Mouse (Mus musculus) spleen, adult 2 months (tissue): ENCODE measurements at regions not wholly inside any gene's neighbourhood (a gene's known extent, or its start where the extent isn't known, plus 50 kb on each side); places are given as distances from the start of the nearest gene placed in this dataset.

Source experiments
- DNase-seq, 2 experiments: peaks; one replicate each; pipeline versions ENCODE4 v3.0.0 to v3.0.0-alpha.2; 2012 to 2021; ENCODE audit warnings: low spot score in 2 of 2, low read depth in 1 of 2
- H3K27ac ChIP-seq: fragments of 200-500 bp; 2 replicates; pipeline ENCODE4 v1.5.1; 2012; ENCODE audit warnings: low read length, inconsistent platforms; ENCODE audit not compliant: insufficient read depth
- H3K27me3 ChIP-seq: fragments of 200-500 bp; 2 replicates; pipeline ENCODE4 v1.6.1; 2012; ENCODE audit warnings: mild to moderate bottlenecking, moderate library complexity, low read length, inconsistent platforms; ENCODE audit not compliant: control insufficient read depth, insufficient read depth
- H3K36me3 ChIP-seq: fragments of 200-500 bp; 2 replicates; pipeline ENCODE4 v1.6.1; 2012; ENCODE audit warnings: mild to moderate bottlenecking, low read length, inconsistent platforms; ENCODE audit not compliant: control insufficient read depth, insufficient read depth
- H3K4me1 ChIP-seq: fragments of 200-500 bp; 2 replicates; pipeline ENCODE4 v1.6.1; 2011; ENCODE audit warnings: inconsistent platforms; ENCODE audit not compliant: control insufficient read depth, insufficient read depth, insufficient read length
- H3K4me3 ChIP-seq: fragments of 200-500 bp; 2 replicates; pipeline ENCODE4 v1.5.1; 2011; ENCODE audit warnings: mild to moderate bottlenecking, inconsistent platforms; ENCODE audit not compliant: insufficient read depth, insufficient read length; ENCODE audit errors: extremely low read depth
- CTCF ChIP-seq: fragments of 200-500 bp; IDR thresholded peaks from 2 replicates; pipeline ENCODE4 v1.5.1; 2011; ENCODE audit warnings: mild to moderate bottlenecking, inconsistent platforms; ENCODE audit not compliant: insufficient read depth, insufficient read length, insufficient replicate concordance; ENCODE audit errors: extremely low read depth
- POLR2A ChIP-seq: fragments of 200-500 bp; IDR thresholded peaks from 2 replicates; pipeline ENCODE4 v1.6.1; 2011; ENCODE audit warnings: low read depth, low read length, inconsistent platforms
- WGBS: fragments of 180-500 bp; shearing (Covaris S2); methylation state at CpG from one replicate; pipeline ENCODE4 v1.1.7; 2018; 5-methylcytosine and 5-hydroxymethylcytosine counted together

DNA sequence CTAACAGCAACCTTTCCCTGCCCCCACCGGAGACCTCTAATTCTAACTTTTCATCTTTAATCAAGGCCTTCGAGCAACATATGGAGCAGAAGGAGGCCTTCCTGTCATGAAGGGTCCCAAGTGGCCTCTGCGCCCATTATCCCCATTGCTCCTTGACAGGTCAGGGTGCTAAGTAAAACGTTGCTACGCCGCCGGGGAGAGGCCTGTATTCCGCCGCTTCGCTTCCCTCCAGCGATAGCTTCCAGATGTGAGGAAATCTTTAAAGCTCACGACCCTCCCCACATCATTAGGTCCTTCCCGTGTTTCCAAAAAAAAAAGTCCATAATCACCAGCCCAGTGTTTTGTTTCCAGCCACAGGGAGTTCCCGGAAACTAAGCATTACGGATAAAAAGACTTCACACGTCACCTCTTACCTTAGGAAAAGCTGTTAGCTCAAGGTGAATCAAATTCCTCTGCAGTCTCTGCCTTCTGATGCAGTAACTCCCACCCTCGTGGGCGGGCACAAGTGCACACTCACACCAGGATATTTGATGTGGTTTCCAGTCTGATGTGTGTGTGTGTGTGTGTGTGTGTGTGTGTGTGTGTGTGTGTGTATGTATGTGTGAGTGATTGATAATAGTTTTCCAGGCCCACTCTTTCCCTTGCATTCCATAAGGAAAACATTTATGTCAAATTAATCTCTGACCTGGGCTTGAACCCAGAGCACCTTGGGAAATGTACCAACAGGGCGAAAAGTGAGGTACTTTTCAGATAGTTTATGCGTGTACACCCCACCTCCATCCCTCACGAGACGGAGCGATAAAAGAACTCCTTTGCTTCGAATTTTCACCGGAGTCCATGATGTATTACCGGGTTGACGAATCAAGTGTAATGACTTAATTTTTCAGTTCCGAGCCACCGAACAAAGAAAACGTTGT is 107.5 kb downstream of the Gm45692 start:
- H3K27me3 ChIP-seq: no peaks in the 10 kb centered on the region
- DNase-seq: no peak
- 77% methylated on average over 30 of the region's 30 CpGs for WGBS
- no peaks in the 10 kb centered on the region for H3K36me3 ChIP-seq
- TF ChIP-seq CTCF (no peak), POLR2A (no peak)
- H3K4me1 ChIP-seq: no peaks in the 10 kb centered on the region
- no peak overlapping the region for H3K4me3 ChIP-seq
- no peak overlapping the region for H3K27ac ChIP-seq

DNA sequence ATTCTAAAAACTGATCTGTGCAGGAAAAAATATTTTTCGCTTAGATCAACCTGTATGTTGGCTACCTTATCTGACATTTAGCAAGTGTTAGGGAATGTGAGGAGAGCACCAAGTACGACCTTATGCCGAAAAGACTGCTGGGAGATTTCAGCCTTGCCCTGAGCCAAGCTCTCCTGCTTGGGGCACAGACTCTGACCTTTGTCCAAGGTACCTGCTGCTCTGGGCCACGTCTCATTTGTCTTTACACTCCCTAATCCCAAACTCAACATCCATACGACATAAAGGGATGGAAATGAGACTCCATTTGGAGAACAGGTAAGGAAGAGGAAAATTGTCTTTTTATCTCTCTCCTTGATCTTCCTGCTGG is 108.2 kb downstream of the Gm45692 start:
- Histone ChIP-seq H3K4me1 (no peaks in the 10 kb centered on the region), H3K27me3 (no peaks in the 10 kb centered on the region)
- WGBS: 78% methylated on average over 5 of the region's 5 CpGs

DNA sequence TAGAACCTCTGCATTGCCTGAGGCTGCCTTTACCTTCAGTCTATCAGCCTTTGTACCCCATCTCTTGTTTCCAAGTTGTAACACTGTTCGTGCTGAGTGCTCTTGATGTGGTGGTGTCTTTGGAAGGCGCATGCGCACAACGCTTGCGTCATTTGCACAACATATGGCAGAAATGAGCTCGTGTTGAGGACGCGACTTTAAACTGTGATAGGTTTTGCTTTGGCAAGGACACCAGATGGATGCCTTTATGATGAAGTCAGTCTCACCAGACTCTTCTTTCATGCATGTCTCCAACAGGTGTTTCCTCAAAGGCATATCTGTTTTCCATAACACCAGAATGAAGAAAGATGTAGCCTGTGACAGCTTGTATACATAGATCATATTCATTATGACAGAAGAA is 110.2 kb downstream of the Gm45692 start:
- H3K27me3 ChIP-seq: no peaks in the 10 kb centered on the region
- no peak overlapping the region for H3K27ac ChIP-seq
- WGBS: 93% methylated on average over 8 of the region's 8 CpGs
- TF ChIP-seq POLR2A (no peak), CTCF (no peak)
- no peaks in the 10 kb centered on the region for H3K4me1 ChIP-seq
- no peaks in the 10 kb centered on the region for H3K36me3 ChIP-seq
- no peak overlapping the region for H3K4me3 ChIP-seq
- DNase-seq: no peak

More for the DNA sequence above, 108.2 kb downstream of the Gm45692 start:
- H3K4me3 ChIP-seq: no peak overlapping the region
- H3K27ac ChIP-seq: no peak overlapping the region
- TF ChIP-seq POLR2A (no peak), CTCF (no peak)
- H3K36me3 ChIP-seq: no peaks in the 10 kb centered on the region
- DNase-seq: no peak

DNA sequence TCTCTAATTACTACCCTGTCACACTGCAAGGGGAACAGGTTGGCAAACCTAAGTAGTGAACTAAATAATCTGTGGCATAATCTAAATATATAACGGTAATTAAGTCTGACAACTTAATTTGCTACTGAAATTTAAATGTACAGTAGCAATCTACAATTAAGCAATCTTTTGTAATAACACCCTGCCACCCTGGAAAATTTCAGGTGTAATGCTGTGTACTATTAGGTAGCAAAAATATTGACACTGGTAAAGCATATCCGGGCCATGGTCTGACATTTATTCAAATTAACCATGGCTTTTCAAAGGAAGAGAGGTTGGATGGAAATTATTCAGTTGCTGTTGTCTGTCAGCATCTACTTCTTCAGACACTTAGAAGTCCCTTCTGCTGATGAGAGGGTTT is 119.7 kb downstream of the Gm45692 start:
- no peaks in the 10 kb centered on the region for H3K4me1 ChIP-seq
- no peak overlapping the region for H3K27ac ChIP-seq
- no peaks in the 10 kb centered on the region for H3K27me3 ChIP-seq
- no peak for DNase-seq
- no peaks in the 10 kb centered on the region for H3K36me3 ChIP-seq
- WGBS: 87% methylated on average over 2 of the region's 2 CpGs
- TF ChIP-seq CTCF (no peak), POLR2A (no peak)
- H3K4me3 ChIP-seq: no peak overlapping the region

DNA sequence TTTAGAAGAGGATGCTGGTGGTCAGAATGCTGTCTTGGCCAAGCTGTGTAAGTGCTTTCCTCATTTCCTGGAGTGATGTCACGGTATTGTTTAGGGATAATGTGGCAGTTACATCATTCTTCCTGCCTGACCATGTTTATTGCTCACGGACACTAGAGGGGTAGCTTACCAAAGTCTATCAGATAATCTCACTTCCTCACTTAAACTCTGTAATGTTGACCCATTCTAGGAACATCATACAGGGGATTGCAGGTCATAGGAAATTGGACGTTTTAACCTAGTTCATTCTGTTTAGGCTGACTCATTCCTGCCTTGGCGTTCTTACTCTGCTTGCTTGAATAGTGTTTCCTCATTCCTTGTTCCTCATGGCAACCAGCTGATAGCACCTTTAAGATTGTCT is 120.3 kb downstream of the Gm45692 start:
- WGBS: 7% methylated on average over 4 of the region's 4 CpGs
- Histone ChIP-seq H3K36me3 (no peaks in the 10 kb centered on the region), H3K4me3 (no peak overlapping the region), H3K27me3 (no peaks in the 10 kb centered on the region; the same call in 1 of the 2 replicates), H3K27ac (no peak overlapping the region), H3K4me1 (no peaks in the 10 kb centered on the region)
- TF ChIP-seq POLR2A: no peak
- TF ChIP-seq CTCF: no peak
- DNase-seq: no peak

DNA sequence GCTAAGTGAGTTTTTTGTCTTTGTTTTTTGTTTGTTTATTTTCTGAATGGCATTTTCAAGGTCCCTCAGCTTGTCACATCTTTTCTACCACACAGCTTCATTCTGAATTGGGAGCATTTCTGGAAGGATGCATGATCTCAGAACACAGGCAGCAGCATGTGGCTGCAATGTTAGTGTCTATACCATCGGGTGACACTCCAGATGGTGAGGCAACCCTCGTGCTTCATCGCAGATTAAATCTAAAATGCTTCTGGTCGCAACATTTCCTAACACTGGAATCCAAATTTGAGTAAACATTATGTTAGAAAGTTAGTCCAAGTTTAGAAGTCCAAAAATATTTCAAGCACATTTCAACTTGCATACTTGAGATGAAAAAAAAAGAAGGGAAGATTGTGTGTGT is 124.4 kb downstream of the Gm45692 start:
- 79% methylated on average over 4 of the region's 4 CpGs for WGBS
- H3K36me3 ChIP-seq: no peaks in the 10 kb centered on the region
- no peak overlapping the region for H3K27ac ChIP-seq
- DNase-seq: no peak
- no peak for TF ChIP-seq POLR2A
- TF ChIP-seq CTCF: no peak
- no peaks in the 10 kb centered on the region for H3K4me1 ChIP-seq
- H3K4me3 ChIP-seq: no peak overlapping the region
- no peaks in the 10 kb centered on the region; the same call in 1 of the 2 replicates for H3K27me3 ChIP-seq

DNA sequence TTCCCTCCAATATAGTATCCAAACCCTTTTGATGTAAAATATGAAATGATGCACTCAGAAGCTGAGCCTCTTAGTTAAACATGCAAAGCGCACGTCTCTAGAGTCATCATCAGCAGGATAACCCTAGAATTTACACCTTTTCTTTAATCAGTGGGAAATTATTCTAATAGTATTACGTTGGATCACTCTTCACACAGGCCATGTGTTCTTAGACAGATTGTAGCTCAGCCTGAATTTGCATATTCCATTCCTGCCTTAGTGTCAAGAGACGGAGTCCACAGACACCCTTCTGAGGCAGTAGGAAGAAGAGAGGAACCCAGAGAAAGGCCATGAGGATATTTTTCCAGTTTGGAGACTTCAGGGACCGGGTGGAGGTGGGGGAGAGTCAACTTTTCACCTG is 125.0 kb downstream of the Gm45692 start:
- no peaks in the 10 kb centered on the region; the same call in 1 of the 2 replicates for H3K27me3 ChIP-seq
- no peaks in the 10 kb centered on the region for H3K4me1 ChIP-seq
- no peak for DNase-seq
- no peaks in the 10 kb centered on the region for H3K36me3 ChIP-seq
- H3K27ac ChIP-seq: no peak overlapping the region
- 81% methylated on average over 5 of the region's 5 CpGs for WGBS
- no peak overlapping the region for H3K4me3 ChIP-seq
- TF ChIP-seq CTCF (no peak), POLR2A (no peak)
